Mouse (Mus musculus): ENCODE results near the gene Armc9. TPM values are rescaled to one million over a fixed set of nuclear protein-coding genes. Genes with fewer than 3 reads are reported as not detected.
A peak's percentile ranks its signal among the peaks of the same experiment; 100 is the strongest.

The Armc9 gene
- polyA plus RNA-seq, 1 experiment, result 34.2 TPM

DNA sequence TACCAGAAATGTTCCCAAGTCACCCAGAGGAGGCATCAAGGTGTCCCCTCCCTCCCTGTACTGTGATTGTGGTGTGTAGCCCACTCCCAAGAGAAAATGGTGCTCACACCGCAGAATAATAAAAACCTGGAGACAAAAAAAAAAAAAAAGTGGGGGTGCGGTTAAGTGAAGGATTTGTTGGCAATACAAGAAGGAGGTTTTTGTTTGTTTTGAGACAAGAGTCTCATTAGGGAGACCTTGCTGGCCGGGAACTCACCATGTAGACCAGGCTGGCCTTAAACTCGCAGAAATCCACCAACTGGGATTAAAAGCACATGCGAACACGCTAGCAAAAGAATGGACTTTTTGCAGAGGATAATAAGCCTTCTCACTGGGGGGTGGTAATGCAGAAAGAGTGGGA, 148.0 kb downstream of the Armc9 start, which contains the start of gene B3gnt7:
TSS of gene B3gnt7 (plus strand) at position 301 of the 400 bp plus-strand sequence.
- H3K4me3 ChIP-seq (ENCODE audit: insufficient read depth, low read length), result peak within 1 kb of the TSS; percentile 34
- H3K27ac ChIP-seq (ENCODE audit: insufficient read depth, low read length), result no peak within 1 kb of the TSS
- no peaks in the 10 kb centered on the region for H3K4me1 ChIP-seq (ENCODE audit: control insufficient read depth, insufficient read depth, low read length)
- TF ChIP-seq POLR2A (IDR thresholded peaks at IDR 0.05; ENCODE audit: extremely low read depth, insufficient read depth, low read length), result no peak
- TF ChIP-seq CTCF (IDR thresholded peaks at IDR 0.05; ENCODE audit: extremely low read depth, insufficient read depth, low read length), result no peak

DNA sequence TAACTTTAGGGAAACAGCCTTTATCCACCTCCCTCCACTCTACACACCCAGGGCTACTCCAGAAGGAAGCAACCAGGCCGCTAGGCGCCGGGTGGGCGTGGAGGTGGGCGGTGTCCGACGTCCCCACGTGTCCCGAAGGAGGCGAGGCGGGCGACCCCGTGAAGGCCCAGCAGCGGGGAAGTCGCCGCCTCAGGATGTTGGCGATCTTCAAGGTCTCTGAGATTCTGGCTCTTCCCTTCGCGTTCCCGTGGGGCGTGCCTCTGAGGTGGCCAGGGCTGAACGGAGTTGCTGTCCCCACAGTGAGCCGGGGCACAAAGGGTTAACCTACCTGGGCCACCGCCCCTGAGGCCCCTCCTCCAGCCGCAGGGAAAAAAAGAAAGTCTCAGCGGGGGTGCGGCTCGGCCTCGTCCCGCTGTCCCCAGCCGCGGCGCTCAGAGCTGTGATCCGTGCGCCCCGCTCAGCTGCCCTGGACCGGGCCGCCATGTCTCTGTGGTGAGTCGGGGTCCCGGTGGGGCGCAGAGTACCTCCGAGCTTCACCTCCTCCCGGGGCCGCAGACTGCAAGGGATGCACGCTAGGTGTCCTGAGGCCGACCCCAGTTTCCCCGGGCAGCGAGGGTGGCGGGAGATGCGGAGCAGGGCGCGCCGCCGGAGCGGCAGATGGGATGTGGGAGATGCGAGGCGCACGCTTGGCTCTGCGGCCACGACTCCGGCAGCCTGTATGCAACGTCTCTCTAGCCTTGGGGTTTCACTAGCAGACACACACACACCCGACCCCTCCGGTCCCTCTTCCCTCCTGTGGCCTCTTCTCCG, 148.7 kb downstream of the Armc9 start:
- Histone ChIP-seq H3K27ac (ENCODE audit: insufficient read depth, low read length) (no peak overlapping the region), H3K4me3 (ENCODE audit: insufficient read depth, low read length) (peak overlapping the region; percentile 34)

DNA sequence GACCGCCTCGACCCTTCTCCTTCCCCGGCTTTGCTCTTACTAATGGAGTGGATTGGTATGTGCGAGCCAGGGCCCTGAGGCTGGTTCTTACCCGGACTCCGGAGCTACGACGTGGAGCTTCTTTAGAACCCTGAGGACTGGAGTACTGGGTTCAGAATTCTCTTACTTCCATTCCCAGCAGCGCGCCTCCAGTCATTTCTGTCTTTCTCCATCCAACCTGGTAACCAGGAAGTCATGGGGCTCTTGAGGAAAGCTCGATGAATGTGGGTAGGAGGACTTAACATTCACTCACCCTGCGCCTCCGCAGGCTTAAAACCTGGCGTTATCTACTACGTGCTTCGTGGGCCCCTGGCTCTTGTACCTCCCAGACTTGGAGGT, 149.3 kb downstream of the Armc9 start:
- Histone ChIP-seq H3K4me1 (ENCODE audit: control insufficient read depth, insufficient read depth, low read length) (no peaks in the 10 kb centered on the region), H3K27ac (ENCODE audit: insufficient read depth, low read length) (no peak overlapping the region), H3K4me3 (ENCODE audit: insufficient read depth, low read length) (peak overlapping the region; percentile 34)
- no peak for TF ChIP-seq POLR2A (IDR thresholded peaks at IDR 0.05; ENCODE audit: extremely low read depth, insufficient read depth, low read length)
- TF ChIP-seq CTCF (IDR thresholded peaks at IDR 0.05; ENCODE audit: extremely low read depth, insufficient read depth, low read length), result no peak

More for the DNA sequence above, 148.7 kb downstream of the Armc9 start:
- TF ChIP-seq POLR2A (IDR thresholded peaks at IDR 0.05; ENCODE audit: extremely low read depth, insufficient read depth, low read length), result no peak
- no peak for TF ChIP-seq CTCF (IDR thresholded peaks at IDR 0.05; ENCODE audit: extremely low read depth, insufficient read depth, low read length)
- H3K4me1 ChIP-seq (ENCODE audit: control insufficient read depth, insufficient read depth, low read length), result no peaks in the 10 kb centered on the region

DNA sequence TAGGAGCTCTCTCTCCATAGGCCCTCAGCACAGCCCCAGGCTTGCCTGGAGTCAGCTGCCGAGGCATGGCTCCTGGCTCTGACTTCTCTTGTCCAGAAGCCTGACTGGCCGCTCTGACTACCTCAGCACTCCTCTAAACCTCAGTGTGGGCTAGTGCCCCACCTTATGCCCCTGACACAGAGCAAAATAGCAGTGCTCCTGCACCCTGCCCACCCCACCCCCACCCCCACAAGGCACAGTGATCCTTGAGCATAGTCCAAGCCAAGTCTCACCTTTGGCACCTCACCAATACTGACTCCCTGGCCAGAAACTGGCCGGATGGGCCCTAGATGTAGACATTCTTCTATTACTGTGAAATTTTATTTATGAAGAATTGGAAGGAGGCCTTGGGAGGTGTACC, 152.1 kb downstream of the Armc9 start:
- H3K4me1 ChIP-seq (ENCODE audit: control insufficient read depth, insufficient read depth, low read length), result no peaks in the 10 kb centered on the region
- H3K27ac ChIP-seq (ENCODE audit: insufficient read depth, low read length), result no peak overlapping the region
- H3K4me3 ChIP-seq (ENCODE audit: insufficient read depth, low read length), result no peak overlapping the region
- no peak for TF ChIP-seq POLR2A (IDR thresholded peaks at IDR 0.05; ENCODE audit: extremely low read depth, insufficient read depth, low read length)
- no peak for TF ChIP-seq CTCF (IDR thresholded peaks at IDR 0.05; ENCODE audit: extremely low read depth, insufficient read depth, low read length)

DNA sequence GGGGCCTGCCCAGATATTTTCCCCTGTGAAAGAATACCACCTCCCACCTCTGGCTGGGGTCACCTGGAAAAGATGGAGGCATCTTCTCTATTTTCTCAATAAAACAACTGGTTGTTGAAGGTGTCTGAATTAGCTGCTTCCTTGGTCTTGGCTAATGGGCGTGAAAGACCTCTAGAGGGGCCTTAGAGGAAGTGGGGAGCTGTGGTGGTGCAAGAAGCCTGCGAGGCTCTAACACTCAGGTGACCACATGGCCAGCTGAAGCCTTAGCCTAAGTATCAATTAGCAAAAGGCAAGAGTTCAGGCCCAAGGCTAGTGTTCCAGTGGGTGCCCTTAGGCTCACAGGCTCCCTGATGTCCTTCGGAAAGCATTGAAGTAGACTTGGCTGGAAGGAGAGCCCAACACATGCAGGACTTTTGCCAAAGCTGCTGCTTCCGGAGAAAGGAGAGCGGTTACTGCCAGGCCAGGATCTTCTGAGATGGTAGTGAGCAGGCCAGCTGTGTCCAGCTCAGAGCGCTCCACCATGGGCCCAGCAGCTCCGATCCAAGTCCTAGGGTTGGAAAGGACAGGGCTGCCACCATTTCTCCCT, 152.7 kb downstream of the Armc9 start:
- no peak for TF ChIP-seq POLR2A (IDR thresholded peaks at IDR 0.05; ENCODE audit: extremely low read depth, insufficient read depth, low read length)
- no peak for TF ChIP-seq CTCF (IDR thresholded peaks at IDR 0.05; ENCODE audit: extremely low read depth, insufficient read depth, low read length)
- H3K27ac ChIP-seq (ENCODE audit: insufficient read depth, low read length), result no peak overlapping the region
- H3K4me3 ChIP-seq (ENCODE audit: insufficient read depth, low read length), result no peak overlapping the region
- H3K4me1 ChIP-seq (ENCODE audit: control insufficient read depth, insufficient read depth, low read length), result no peaks in the 10 kb centered on the region

DNA sequence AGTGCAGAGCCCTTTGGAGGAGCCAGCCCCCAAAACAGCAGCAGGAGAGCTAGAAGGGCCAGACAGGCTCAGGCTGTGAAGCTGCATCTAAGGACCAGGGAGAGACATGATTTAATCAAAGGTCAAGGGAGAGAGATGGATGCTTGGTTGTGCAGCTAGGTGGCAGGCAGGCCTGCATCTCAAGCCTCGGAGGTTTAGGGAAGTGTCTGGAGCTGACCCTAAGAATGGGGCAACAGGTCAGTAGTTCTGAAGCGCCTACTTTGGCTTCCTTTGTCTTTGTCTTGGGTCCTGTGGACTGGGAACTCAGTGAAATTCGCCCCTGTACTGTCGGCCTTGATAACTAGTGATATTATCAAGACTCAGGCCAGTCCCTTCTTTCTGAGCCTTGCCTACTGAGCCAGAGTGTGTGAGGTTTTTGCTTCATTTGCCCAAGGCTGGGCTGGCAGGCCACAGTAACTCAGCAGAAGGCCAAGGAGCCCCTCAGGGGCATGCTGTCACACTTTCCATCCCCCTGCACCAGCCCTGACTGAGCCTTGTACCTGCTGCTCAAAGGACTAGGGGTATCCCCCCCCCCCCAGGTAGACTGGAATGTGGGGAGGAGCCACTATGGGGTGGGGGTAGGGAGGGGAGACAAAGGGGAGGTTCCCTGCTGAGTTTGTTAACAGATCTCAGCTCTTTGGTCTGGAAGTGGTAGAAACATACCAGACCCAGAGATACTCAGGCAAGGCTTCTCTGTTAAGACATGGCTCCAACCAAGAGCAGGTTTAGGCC, 153.5 kb downstream of the Armc9 start:
- Histone ChIP-seq H3K4me3 (ENCODE audit: insufficient read depth, low read length) (no peak overlapping the region), H3K27ac (ENCODE audit: insufficient read depth, low read length) (no peak overlapping the region), H3K4me1 (ENCODE audit: control insufficient read depth, insufficient read depth, low read length) (no peaks in the 10 kb centered on the region)
- TF ChIP-seq POLR2A (IDR thresholded peaks at IDR 0.05; ENCODE audit: extremely low read depth, insufficient read depth, low read length) (no peak), CTCF (IDR thresholded peaks at IDR 0.05; ENCODE audit: extremely low read depth, insufficient read depth, low read length) (no peak)

DNA sequence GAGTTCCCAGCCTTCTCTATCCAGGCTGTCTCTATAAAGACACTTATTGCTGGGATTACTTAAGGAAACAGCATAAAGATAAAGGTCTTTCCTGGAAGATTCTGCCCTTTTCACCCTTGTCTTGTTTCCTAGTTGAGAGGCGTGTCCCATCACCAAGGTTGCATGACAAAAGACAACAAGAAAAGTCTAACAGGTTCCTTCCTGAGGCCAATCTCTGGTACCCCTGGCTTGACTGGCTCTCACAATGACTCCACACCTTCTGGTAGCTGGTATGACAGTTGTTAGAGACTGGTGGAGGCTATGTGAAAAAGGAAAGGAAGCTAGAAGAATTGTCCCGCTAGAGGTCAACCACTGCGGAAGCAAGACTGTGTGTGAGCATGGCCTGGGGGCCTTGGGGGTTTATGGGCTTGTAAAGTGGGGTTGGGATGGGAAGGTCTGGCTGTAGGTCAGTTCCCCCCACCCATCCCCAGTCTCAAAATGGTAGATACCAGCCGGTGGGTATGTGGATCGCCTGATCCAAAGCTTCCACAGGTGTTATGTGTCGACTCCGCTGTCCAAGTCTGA, 154.8 kb downstream of the Armc9 start:
- Histone ChIP-seq H3K4me1 (ENCODE audit: control insufficient read depth, insufficient read depth, low read length) (no peaks in the 10 kb centered on the region), H3K27ac (ENCODE audit: insufficient read depth, low read length) (no peak overlapping the region), H3K4me3 (ENCODE audit: insufficient read depth, low read length) (no peak overlapping the region)
- TF ChIP-seq POLR2A (IDR thresholded peaks at IDR 0.05; ENCODE audit: extremely low read depth, insufficient read depth, low read length), result no peak
- TF ChIP-seq CTCF (IDR thresholded peaks at IDR 0.05; ENCODE audit: extremely low read depth, insufficient read depth, low read length), result no peak

DNA sequence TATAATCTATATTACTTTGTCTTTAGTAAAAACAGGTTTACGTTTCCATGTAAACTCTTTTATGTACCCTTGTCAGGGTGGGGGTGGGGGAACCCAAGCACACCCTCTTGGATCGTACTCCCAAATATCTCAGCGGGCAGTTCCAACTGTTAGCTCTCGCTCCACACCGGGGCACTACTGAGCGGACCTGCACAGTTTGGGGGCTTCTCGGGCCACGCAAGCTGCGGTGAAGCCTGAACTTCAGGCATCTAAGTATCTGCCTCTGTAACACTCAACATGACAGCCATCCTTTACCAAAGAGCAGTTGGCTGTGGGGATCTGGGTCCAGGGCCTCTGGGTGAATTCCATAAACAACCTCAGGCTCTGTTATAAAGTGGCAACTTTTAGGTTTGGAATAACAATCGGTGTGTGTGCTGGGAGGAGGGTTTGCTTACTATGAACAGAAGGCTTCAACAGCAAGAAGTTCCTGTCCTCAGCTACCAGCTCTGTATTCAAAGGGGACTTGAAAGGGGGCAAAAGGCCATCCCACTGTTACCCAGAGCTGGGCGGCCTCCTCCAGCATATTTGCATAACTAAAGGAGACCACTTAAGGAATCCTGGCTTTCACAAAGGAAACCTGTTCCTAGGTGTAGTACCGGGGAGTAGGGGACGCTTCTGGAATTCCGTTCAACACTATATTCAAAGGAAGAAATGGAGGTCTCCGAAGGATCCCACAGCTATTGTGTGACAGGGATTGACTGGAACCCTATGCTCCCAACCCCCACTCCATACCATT, 156.1 kb downstream of the Armc9 start:
- H3K27ac ChIP-seq (ENCODE audit: insufficient read depth, low read length), result no peak overlapping the region
- H3K4me1 ChIP-seq (ENCODE audit: control insufficient read depth, insufficient read depth, low read length), result no peaks in the 10 kb centered on the region
- no peak overlapping the region for H3K4me3 ChIP-seq (ENCODE audit: insufficient read depth, low read length)
- TF ChIP-seq POLR2A (IDR thresholded peaks at IDR 0.05; ENCODE audit: extremely low read depth, insufficient read depth, low read length) (no peak), CTCF (IDR thresholded peaks at IDR 0.05; ENCODE audit: extremely low read depth, insufficient read depth, low read length) (no peak)
